Mouse (Mus musculus) adrenal gland, postnatal 14 days (tissue): ENCODE measurements around the gene Zpbp2. TPM values are rescaled to one million over a fixed set of nuclear protein-coding genes. Genes with fewer than 3 reads are reported as not detected.
"Not testable (repeated sequence)": the region's sequence is repeated elsewhere in the genome, so short reads cannot be mapped to it uniquely, and the experiment has no call there.

ENCODE experiments used
- DNase-seq: peaks from one replicate; pipeline ENCODE4 v3.0.0; 2021; ENCODE audit warnings: mixed read lengths
- total RNA-seq: library from RNA; stranded (reverse); gene quantifications from 2 replicates; pipeline ENCODE4 v1.2.3, GENCODE M21; 2021

The Zpbp2 gene
- total RNA-seq, 1 experiment from 2014 or later = not detected

DNA sequence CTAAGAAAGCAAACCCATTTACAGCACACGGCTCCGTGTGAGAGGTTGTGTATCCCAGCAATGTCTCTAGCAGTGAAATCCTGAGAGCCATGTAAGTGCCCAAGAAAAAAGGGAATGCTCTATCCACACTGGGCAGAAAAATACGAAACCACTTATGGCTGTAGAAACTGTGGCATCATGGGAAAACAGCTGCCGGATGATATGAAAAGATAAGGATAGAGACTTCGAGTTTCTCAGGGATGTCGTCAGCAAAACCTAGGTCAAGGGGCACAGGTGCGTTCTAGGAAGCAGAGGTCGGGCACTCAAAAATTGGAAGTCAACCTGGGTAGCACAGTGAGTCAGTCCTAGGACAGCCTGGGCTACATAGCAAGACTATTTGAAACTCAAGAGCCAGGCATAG, 38.4 kb downstream of the Zpbp2 start:
- no peak for DNase-seq

- DNase-seq = no peak
Measured at GRCm38 (mm10) chr11:98590548-98591445, 39.9 kb downstream of the Zpbp2 start.

GRCm38 (mm10) chr11:98595021-98595420, 44.1 kb downstream of the Zpbp2 start:
- no peak for DNase-seq

- DNase-seq = no peak
Measured at GRCm38 (mm10) chr11:98595473-98595872, 44.6 kb downstream of the Zpbp2 start.

GRCm38 (mm10) chr11:98595955-98596354, 45.1 kb downstream of the Zpbp2 start:
- DNase-seq = no peak

DNA sequence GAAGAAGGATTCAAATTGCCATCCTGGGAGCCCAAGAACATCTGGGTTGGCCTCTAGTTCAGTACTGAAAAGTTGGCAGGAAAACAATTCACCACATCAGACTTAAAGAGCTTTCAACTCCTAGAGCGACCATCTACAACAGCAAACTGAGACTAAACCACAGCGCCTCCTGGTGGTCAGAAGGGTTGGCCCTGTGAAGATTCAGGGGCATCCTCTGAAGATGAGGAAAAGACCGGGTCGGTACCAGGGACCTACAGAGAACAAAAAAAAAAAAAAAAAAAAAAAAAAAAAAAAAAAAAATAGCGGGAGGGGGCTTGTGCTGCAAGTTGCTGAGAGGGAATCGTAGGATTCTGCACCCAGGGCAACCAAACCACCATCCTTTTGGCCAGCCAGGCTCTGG, 46.5 kb downstream of the Zpbp2 start:
- peak; percentile 85 for DNase-seq

- DNase-seq = no peak
Measured at GRCm38 (mm10) chr11:98597991-98598390, 47.1 kb downstream of the Zpbp2 start, which contains the start of gene Lrrc3c. Gene Lrrc3c (plus strand): TSS chr11:98598291.

GRCm38 (mm10) chr11:98598851-98599290, 48.0 kb downstream of the Zpbp2 start:
- no peak for DNase-seq

DNA sequence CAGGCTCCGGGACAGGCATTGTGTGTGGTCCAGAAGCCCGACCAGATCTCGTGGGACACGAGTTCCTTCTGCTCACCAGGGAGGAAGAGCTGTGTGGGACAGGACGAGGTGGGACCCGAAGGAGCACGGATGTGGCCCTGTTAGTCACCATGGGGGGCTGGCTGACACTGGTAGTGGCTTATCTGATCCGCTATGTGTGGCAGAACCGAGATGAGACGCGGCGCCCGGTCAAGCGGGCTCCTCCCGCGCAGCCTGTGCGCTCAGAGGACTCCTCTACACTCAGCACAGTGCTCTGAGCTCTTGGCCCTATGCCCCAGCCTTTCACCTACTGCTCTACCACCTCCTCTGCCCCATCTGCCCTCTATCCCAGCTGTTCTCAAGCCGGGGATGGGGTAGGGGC, 48.4 kb downstream of the Zpbp2 start:
- DNase-seq = no peak

- peak; percentile 48 for DNase-seq
Measured at GRCm38 (mm10) chr11:98602090-98602690, 51.3 kb downstream of the Zpbp2 start.

GRCm38 (mm10) chr11:98603953-98604352, 53.1 kb downstream of the Zpbp2 start:
- DNase-seq = no peak

GRCm38 (mm10) chr11:98604911-98605310, 54.0 kb downstream of the Zpbp2 start:
- not testable (repeated sequence) for DNase-seq

GRCm38 (mm10) chr11:98606763-98607162, 55.9 kb downstream of the Zpbp2 start:
- DNase-seq = peak; percentile 42

Other genes starting within 250 kb of the Zpbp2 start
- 0.15 TPM in 1 of 2 replicates, not detected in the other for gene Neurod2, start 221.4 kb upstream of the Zpbp2 start, total RNA-seq
- 0.63 and 0.68 TPM in 2 replicates for gene Ppp1r1b, start 202.7 kb upstream of the Zpbp2 start, total RNA-seq
- gene Stard3, start 192.7 kb upstream of the Zpbp2 start, total RNA-seq = 21.5 and 22.7 TPM in 2 replicates
- gene Tcap, start 167.3 kb upstream of the Zpbp2 start, total RNA-seq = 0.48 and 0.53 TPM in 2 replicates
- gene Pnmt, start 164.6 kb upstream of the Zpbp2 start, total RNA-seq = 687 and 769 TPM in 2 replicates
- 5.3 and 5.9 TPM in 2 replicates for gene Pgap3, start 150.6 kb upstream of the Zpbp2 start, total RNA-seq
- gene Erbb2, start 138.6 kb upstream of the Zpbp2 start, total RNA-seq = 5.9 and 6.8 TPM in 2 replicates
- gene Mien1, start 112.1 kb upstream of the Zpbp2 start, total RNA-seq = 70.4 and 74.3 TPM in 2 replicates
- 0.53 and 10.7 TPM in 2 replicates for gene Grb7, start 104.7 kb upstream of the Zpbp2 start, total RNA-seq
- gene Ikzf3, start 5.1 kb upstream of the Zpbp2 start, total RNA-seq = 3.3 and 14.3 TPM in 2 replicates
- gene Ormdl3, start 36.3 kb downstream of the Zpbp2 start, total RNA-seq = 141 and 150 TPM in 2 replicates
- gene Lrrc3c, start 47.2 kb downstream of the Zpbp2 start, total RNA-seq = not detected in 2 replicates
- 15.0 and 17.2 TPM in 2 replicates for gene Gm12355, start 74.6 kb downstream of the Zpbp2 start, total RNA-seq
- 25.4 and 31.6 TPM in 2 replicates for gene Gsdma3, start 75.3 kb downstream of the Zpbp2 start, total RNA-seq
- 1.0 and 2.0 TPM in 2 replicates for gene Gsdma2, start 95.7 kb downstream of the Zpbp2 start, total RNA-seq
- 0.11 TPM in 1 of 2 replicates, not detected in the other for gene Gsdma, start 113.3 kb downstream of the Zpbp2 start, total RNA-seq
- 114 TPM in 2 replicates for gene Psmd3, start 131.5 kb downstream of the Zpbp2 start, total RNA-seq
- gene Csf3, start 150.2 kb downstream of the Zpbp2 start, total RNA-seq = not detected in 2 replicates
- 47.4 and 55.5 TPM in 2 replicates for gene Med24, start 178.3 kb downstream of the Zpbp2 start, total RNA-seq
- 106 and 124 TPM in 2 replicates for gene Thra, start 189.5 kb downstream of the Zpbp2 start, total RNA-seq
- 32.9 and 51.0 TPM in 2 replicates for gene Nr1d1, start 224.2 kb downstream of the Zpbp2 start, total RNA-seq
- gene Msl1, start 244.4 kb downstream of the Zpbp2 start, total RNA-seq = 88.5 and 88.7 TPM in 2 replicates